9 mouse cellular contexts compared by ENCODE assay signal in the genomic region with DNA sequence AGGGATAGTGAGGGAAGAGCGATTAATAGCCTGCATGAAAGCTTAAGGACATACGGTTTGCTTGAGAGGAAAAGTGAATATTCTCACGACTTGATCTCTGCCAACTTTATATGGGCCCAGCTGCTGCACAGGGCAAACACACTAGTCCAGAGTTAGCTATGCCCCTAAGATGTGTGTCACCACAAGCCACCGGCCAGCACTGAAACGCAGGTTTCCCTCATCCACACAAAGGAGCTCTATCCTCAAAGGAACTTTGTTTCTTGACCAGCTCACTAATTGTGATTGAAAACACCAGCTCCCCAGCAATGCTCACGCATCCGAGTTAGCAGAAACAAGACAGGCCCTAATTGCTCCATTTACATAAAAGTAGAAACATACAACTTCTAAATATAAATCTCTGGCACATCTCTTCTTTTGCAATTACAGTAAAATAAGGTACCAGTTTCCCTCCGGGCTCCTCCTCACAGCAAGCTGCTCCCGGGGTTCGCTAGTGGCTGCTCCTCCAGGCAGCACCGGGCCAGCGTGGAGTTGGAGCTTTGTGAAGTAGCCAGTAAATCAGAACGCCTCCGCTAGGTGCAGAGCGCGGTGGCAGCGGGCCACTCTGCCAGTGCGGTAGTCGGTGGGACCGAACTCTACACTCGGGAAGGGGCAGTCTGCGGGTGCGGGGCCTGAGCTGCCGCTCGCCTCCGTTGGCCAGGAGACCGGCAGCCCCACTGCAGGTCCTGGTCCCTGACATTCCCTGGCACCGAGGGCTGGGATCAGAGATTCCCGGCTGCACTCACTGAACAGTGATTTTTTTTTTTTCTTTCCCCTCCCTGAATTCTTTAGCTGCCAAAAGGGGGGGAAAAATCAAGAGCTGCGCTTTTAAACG. TPM values are rescaled to one million over a fixed set of nuclear protein-coding genes. Genes with fewer than 3 reads are reported as not detected.
A peak's percentile ranks its signal among the peaks of the same experiment; 100 is the strongest.
DNase-seq lines count a peak whose midpoint lies in the region; ATAC-seq and TF ChIP-seq lines count a peak whose summit lies in the region.
"Had no signal": no experiment of that assay in that cellular context is flagged by ENCODE, and none has a peak within 500 bp of the region (broad histone marks: within the 10 kb centered on the region; RNA-seq: fewer than 3 reads in every experiment).

Inhba (plus strand) TSS at position 480 of the 871 bp plus-strand sequence.

- WGBS in hindbrain, postnatal 0 days, result 5% methylated on average over 31 of the region's 31 CpGs
- 5% methylated on average over 31 of the region's 31 CpGs for WGBS in limb, embryonic 11.5 days
- WGBS in midbrain, embryonic 11.5 days, result 6% methylated on average over 31 of the region's 31 CpGs

- H3K4me2 ChIP-seq in hindbrain, postnatal 0 days (ENCODE audit: low read depth, low read length), result peak within 1 kb of the TSS; percentile 77
- H3K4me2 ChIP-seq in limb, embryonic 11.5 days (ENCODE audit: low read depth, severe bottlenecking), result peak within 1 kb of the TSS; percentile 82
- H3K4me2 ChIP-seq in midbrain, embryonic 11.5 days, result peak within 1 kb of the TSS; percentile 86

- no peak within 1 kb of the TSS for H3K27ac ChIP-seq in hindbrain, postnatal 0 days
- no peak within 1 kb of the TSS for H3K27ac ChIP-seq in limb, embryonic 11.5 days (replicated peaks; ENCODE audit: low read depth, low read length)
- H3K27ac ChIP-seq in midbrain, embryonic 11.5 days (ENCODE audit: low read depth, low read length), result no peak within 1 kb of the TSS

- DNase-seq in layer of hippocampus, adult 11-12 months (ENCODE audit: low spot score), result peak; percentile 32
- no peak for DNase-seq in layer of hippocampus, adult 9-11 months
- peak; percentile 68 to 71 for DNase-seq in cerebellum, postnatal 14 days
- DNase-seq in gastrocnemius, postnatal 10 days, result peak; percentile 44
- peak; percentile 62 for DNase-seq in hindbrain, postnatal 0 days (ENCODE audit: low spot score)
- DNase-seq in limb, embryonic 11.5 days (ENCODE audit: low spot score), result peak; percentile 74
- peak; percentile 93 for DNase-seq in midbrain, embryonic 11.5 days (ENCODE audit: low spot score, missing footprints)
- peak; percentile 11 for DNase-seq in splenic B cell, adult 2 months (ENCODE audit: low read depth, low spot score)

- H3K27me3 ChIP-seq in hindbrain, postnatal 0 days (ENCODE audit: insufficient read depth, low read length), result no peaks in the 10 kb centered on the region
- no peaks in the 10 kb centered on the region for H3K27me3 ChIP-seq in limb, embryonic 11.5 days (ENCODE audit: control insufficient read depth, insufficient read depth, low read length)
- H3K27me3 ChIP-seq in midbrain, embryonic 11.5 days (ENCODE audit: control insufficient read depth, insufficient read depth, low read length), result peaks cover 3% of the 10 kb centered on the region
- no peaks in the 10 kb centered on the region for H3K27me3 ChIP-seq in splenic B cell, adult 2 months (ENCODE audit: control insufficient read depth, insufficient read depth, low read length, poor library complexity, severe bottlenecking)

- peak within 1 kb of the TSS; percentile 22 for H3K9ac ChIP-seq in hindbrain, postnatal 0 days (replicated peaks; ENCODE audit: low read length)
- peak within 1 kb of the TSS; percentile 49 for H3K9ac ChIP-seq in limb, embryonic 11.5 days (ENCODE audit: low read length)
- H3K9ac ChIP-seq in midbrain, embryonic 11.5 days (ENCODE audit: low read length), result peak within 1 kb of the TSS; percentile 59

- peak; percentile 57 for ATAC-seq in hindbrain, postnatal 0 days
- ATAC-seq in limb, embryonic 11.5 days (ENCODE audit: insufficient number of reproducible peaks, low FRiP score, low TSS enrichment, low read depth), result peak; percentile 70
- peak; percentile 81 for ATAC-seq in midbrain, embryonic 11.5 days (ENCODE audit: low FRiP score)

- H3K4me3 ChIP-seq in hindbrain, postnatal 0 days (ENCODE audit: low read length), result peak within 1 kb of the TSS; percentile 44
- peak within 1 kb of the TSS; percentile 45 for H3K4me3 ChIP-seq in limb, embryonic 11.5 days (ENCODE audit: low read depth, low read length)
- peak within 1 kb of the TSS; percentile 41 for H3K4me3 ChIP-seq in midbrain, embryonic 11.5 days (ENCODE audit: low read depth, low read length)

- no peaks in the 10 kb centered on the region for H3K36me3 ChIP-seq in hindbrain, postnatal 0 days (ENCODE audit: insufficient read depth, low read length)
- H3K36me3 ChIP-seq in limb, embryonic 11.5 days (ENCODE audit: control insufficient read depth, insufficient read depth, low read length), result no peaks in the 10 kb centered on the region
- no peaks in the 10 kb centered on the region for H3K36me3 ChIP-seq in midbrain, embryonic 11.5 days (ENCODE audit: control insufficient read depth, insufficient read depth, low read length)
- H3K36me3 ChIP-seq in splenic B cell, adult 2 months (ENCODE audit: control insufficient read depth, insufficient read depth, low read length, poor library complexity, severe bottlenecking), result no peaks in the 10 kb centered on the region
- H3K36me3 ChIP-seq: G1E had no signal

- TF ChIP-seq CTCF in hindbrain, postnatal 0 days (IDR thresholded peaks at IDR 0.05; ENCODE audit: low read depth), result no peak

- H3K9me3 ChIP-seq in hindbrain, postnatal 0 days (ENCODE audit: low read length), result no peaks in the 10 kb centered on the region
- H3K9me3 ChIP-seq in limb, embryonic 11.5 days (ENCODE audit: control insufficient read depth, low read length), result no peaks in the 10 kb centered on the region
- H3K9me3 ChIP-seq in midbrain, embryonic 11.5 days (ENCODE audit: control insufficient read depth, low read length), result no peaks in the 10 kb centered on the region
- H3K9me3 ChIP-seq: G1E had no signal

- H3K4me1 ChIP-seq in hindbrain, postnatal 0 days (ENCODE audit: insufficient read depth, low read length), result peaks cover 6% of the 10 kb centered on the region; the same call in 1 of the 2 replicates
- H3K4me1 ChIP-seq in limb, embryonic 11.5 days (ENCODE audit: control insufficient read depth, insufficient read depth, low read length), result no peaks in the 10 kb centered on the region
- H3K4me1 ChIP-seq in midbrain, embryonic 11.5 days (ENCODE audit: control insufficient read depth, insufficient read depth, low read length), result peaks cover 4% of the 10 kb centered on the region; the same call in 1 of the 2 replicates

RNA-seq across cellular contexts. Expression of gene Inhba, which starts in this region (rescaled TPM):
- total RNA-seq in gastrocnemius, postnatal 10 days (2021), result 1 to 10 TPM; 2.3 to 3.6 TPM
- total RNA-seq in hindbrain, postnatal 0 days (2014; rRNA removed), result 0.14 and 0.47 TPM in 2 replicates
- polyA plus RNA-seq in hindbrain, postnatal 0 days (2015; fragmentation: Nextera tagmentation; extraction: Ambion mirVana), result 1.7 and 2.3 TPM in 2 replicates
- 1.8 and 2.3 TPM in 2 replicates for polyA plus RNA-seq in limb, embryonic 11.5 days (2014; fragmentation: Nextera tagmentation; extraction: Ambion mirVana)
- polyA plus RNA-seq in midbrain, embryonic 11.5 days (2014; fragmentation: Nextera tagmentation; extraction: Ambion mirVana), result 0.14 and 0.44 TPM in 2 replicates
- polyA plus RNA-seq: G1E had no signal

Comparison
In these comparisons a context has a peak if more than half of its experiments do, and no peak if none do; other contexts are left out.
1. Peak in DNase-seq, ATAC-seq, H3K4me3 ChIP-seq, H3K9ac ChIP-seq and H3K4me2 ChIP-seq in midbrain, embryonic 11.5 days; RNA of the gene not detected or under 1 TPM.